Mouse (Mus musculus): ENCODE results near the gene Gm44511.
"Not testable (repeated sequence)": the region's sequence is repeated elsewhere in the genome, so short reads cannot be mapped to it uniquely, and the experiment has no call there.

Gene Gm44511

GRCm38 (mm10) chr6:128799144-128799895 lies 26.8 kb downstream of the Gm44511 start:
- peak; percentile 87 for DNase-seq (ENCODE audit: low spot score)

GRCm38 (mm10) chr6:128798772-128799143 lies 27.4 kb downstream of the Gm44511 start:
- DNase-seq (ENCODE audit: low spot score) = peak; percentile 81

GRCm38 (mm10) chr6:128797936-128798771 lies 28.0 kb downstream of the Gm44511 start:
- DNase-seq (ENCODE audit: low spot score) = no peak

- DNase-seq (ENCODE audit: low spot score) = no peak
Measured at GRCm38 (mm10) chr6:128797185-128797905, 28.8 kb downstream of the Gm44511 start.

- no peak for DNase-seq (ENCODE audit: low spot score)
Measured at GRCm38 (mm10) chr6:128796321-128796955, 29.7 kb downstream of the Gm44511 start.

- no peak for DNase-seq (ENCODE audit: low spot score)
Measured at GRCm38 (mm10) chr6:128793734-128794133, 32.4 kb downstream of the Gm44511 start.

- not testable (repeated sequence) for DNase-seq (ENCODE audit: low spot score)
Measured at GRCm38 (mm10) chr6:128790491-128790994, 35.6 kb downstream of the Gm44511 start.

- no peak for DNase-seq (ENCODE audit: low spot score)
Measured at GRCm38 (mm10) chr6:128789115-128789514, 37.0 kb downstream of the Gm44511 start, which contains the start of gene Klrb1c. Gene Klrb1c (minus strand): TSS chr6:128789215.

GRCm38 (mm10) chr6:128788517-128788916 lies 37.6 kb downstream of the Gm44511 start:
- DNase-seq (ENCODE audit: low spot score) = no peak

- DNase-seq (ENCODE audit: low spot score) = not testable (repeated sequence)
Measured at GRCm38 (mm10) chr6:128786396-128786795, 39.7 kb downstream of the Gm44511 start.

- no peak for DNase-seq (ENCODE audit: low spot score)
Measured at GRCm38 (mm10) chr6:128769481-128770253, 56.4 kb downstream of the Gm44511 start.

- no peak for DNase-seq (ENCODE audit: low spot score)
Measured at GRCm38 (mm10) chr6:128768047-128768446, 58.1 kb downstream of the Gm44511 start.

GRCm38 (mm10) chr6:128766486-128767254 lies 59.4 kb downstream of the Gm44511 start:
- peak; percentile 58 for DNase-seq (ENCODE audit: low spot score)

- no peak for DNase-seq (ENCODE audit: low spot score)
Measured at GRCm38 (mm10) chr6:128765211-128765610, 60.9 kb downstream of the Gm44511 start.

GRCm38 (mm10) chr6:128764598-128764997 lies 61.5 kb downstream of the Gm44511 start:
- DNase-seq (ENCODE audit: low spot score) = no peak

GRCm38 (mm10) chr6:128763736-128764523 lies 62.2 kb downstream of the Gm44511 start:
- DNase-seq (ENCODE audit: low spot score) = peak; percentile 93

GRCm38 (mm10) chr6:128762892-128763670 lies 63.0 kb downstream of the Gm44511 start:
- DNase-seq (ENCODE audit: low spot score) = not testable (repeated sequence)

GRCm38 (mm10) chr6:128761144-128761540 lies 65.0 kb downstream of the Gm44511 start:
- DNase-seq (ENCODE audit: low spot score) = no peak

Measured in testis, postnatal 10 days (tissue).